Mouse (Mus musculus): ENCODE measurements around the gene Mypop. TPM values are rescaled to one million over a fixed set of nuclear protein-coding genes. Genes with fewer than 3 reads are reported as not detected.

The Mypop gene
- polyA plus RNA-seq, 1 experiment from 2014 or later: 3.3 TPM

DNA sequence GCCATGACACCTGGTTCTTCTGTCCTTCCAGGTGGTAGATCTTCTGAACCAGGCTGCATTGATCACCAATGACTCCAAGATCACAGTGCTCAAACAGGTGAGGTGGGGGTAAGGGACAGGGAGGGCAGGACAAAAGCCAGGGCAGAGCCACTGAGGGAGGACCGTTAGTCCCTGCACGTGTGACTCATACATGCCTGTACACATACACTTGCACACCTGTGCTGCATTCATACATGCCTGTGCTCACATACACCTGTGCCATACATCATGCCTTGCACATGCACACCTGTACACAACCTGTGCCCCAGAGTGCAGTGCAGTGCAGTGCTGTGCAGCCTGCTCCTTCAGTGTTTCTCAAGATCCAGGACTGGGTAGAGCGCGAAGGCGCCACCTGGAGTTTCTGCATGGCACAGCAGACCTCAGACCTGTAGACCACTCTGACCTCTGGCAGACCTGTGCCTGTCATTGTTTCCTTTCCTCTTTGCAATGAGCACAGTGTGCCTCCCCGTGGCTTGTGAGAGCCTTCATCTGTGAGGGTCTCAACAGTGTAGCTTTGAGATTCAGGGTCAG, 38.1 kb downstream of the Mypop start:
- Histone ChIP-seq H3K4me3 (0 out of 2 replicates have a peak overlapping the region, but pooled peaks have one; percentile 2), H3K36me3 (peaks cover 55% of the 10 kb centered on the region), H3K27ac (no peak overlapping the region), H3K27me3 (ENCODE audit: insufficient read depth, poor library complexity, severe bottlenecking) (no peaks in the 10 kb centered on the region), H3K4me1 (peaks cover 16% of the 10 kb centered on the region), H3K9me3 (no peaks in the 10 kb centered on the region)
- WGBS: 62% methylated on average over 6 of the region's 6 CpGs
- DNase-seq (ENCODE audit: low spot score): no peak

DNA sequence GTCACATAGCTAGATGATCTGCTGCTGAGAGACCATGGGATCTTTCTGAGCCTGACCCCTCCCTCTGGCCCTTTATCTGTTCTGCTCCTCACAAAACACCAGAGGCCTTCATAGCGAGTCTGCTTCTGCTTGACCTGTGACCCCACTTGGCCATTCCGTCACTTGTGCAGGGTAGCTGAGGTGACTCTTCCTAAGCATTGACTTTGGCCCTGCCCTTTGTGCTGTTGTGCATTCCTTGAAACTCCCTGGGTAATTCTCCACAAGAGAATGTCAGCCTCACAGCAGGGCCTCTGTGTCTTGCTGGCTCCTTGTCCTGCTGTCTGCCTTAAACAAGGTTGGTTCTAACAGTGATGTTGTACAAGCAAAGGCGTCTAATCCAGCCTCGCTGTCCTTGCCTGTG, 40.6 kb downstream of the Mypop start:
- Histone ChIP-seq H3K9me3 (no peaks in the 10 kb centered on the region), H3K27me3 (ENCODE audit: insufficient read depth, poor library complexity, severe bottlenecking) (no peaks in the 10 kb centered on the region), H3K4me3 (no peak overlapping the region), H3K27ac (no peak overlapping the region), H3K4me1 (no peaks in the 10 kb centered on the region), H3K36me3 (peaks cover 80% of the 10 kb centered on the region)
- WGBS: 56% methylated on average over 4 of the region's 4 CpGs
- DNase-seq (ENCODE audit: low spot score): no peak

DNA sequence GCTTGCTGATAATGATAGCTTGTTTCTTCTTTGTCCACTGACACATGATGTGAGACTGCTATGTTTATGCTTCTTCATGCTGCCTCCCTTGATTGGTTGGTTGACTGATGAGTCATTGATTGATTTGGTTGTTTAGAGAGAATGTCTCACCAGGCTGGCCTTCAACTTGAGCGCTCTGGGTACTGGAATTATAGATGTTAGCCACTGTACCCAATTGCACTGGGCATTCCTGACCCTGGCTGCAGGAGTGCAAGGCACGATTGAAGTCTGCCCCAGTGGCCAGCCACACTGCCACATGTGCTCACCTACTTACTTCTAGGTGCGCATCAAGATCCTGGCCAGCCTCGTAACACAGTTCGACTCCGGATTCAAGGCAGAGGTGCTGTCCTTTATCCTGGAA, 53.6 kb downstream of the Mypop start:
- Histone ChIP-seq H3K27ac (no peak overlapping the region), H3K4me1 (no peaks in the 10 kb centered on the region), H3K36me3 (peaks cover 99% of the 10 kb centered on the region), H3K27me3 (ENCODE audit: insufficient read depth, poor library complexity, severe bottlenecking) (no peaks in the 10 kb centered on the region), H3K9me3 (no peaks in the 10 kb centered on the region), H3K4me3 (no peak overlapping the region)
- no peak for DNase-seq (ENCODE audit: low spot score)
- 93% methylated on average over 6 of the region's 6 CpGs for WGBS

GRCm38 (mm10) chr7:19046286-19047069, 55.4 kb downstream of the Mypop start:
- Histone ChIP-seq H3K4me3 (no peak overlapping the region), H3K27ac (no peak overlapping the region), H3K4me1 (no peaks in the 10 kb centered on the region), H3K9me3 (no peaks in the 10 kb centered on the region), H3K36me3 (peaks cover 99% of the 10 kb centered on the region), H3K27me3 (ENCODE audit: insufficient read depth, poor library complexity, severe bottlenecking) (no peaks in the 10 kb centered on the region)
- no peak for DNase-seq (ENCODE audit: low spot score)
- WGBS: 91% methylated on average over 11 of the region's 11 CpGs

DNA sequence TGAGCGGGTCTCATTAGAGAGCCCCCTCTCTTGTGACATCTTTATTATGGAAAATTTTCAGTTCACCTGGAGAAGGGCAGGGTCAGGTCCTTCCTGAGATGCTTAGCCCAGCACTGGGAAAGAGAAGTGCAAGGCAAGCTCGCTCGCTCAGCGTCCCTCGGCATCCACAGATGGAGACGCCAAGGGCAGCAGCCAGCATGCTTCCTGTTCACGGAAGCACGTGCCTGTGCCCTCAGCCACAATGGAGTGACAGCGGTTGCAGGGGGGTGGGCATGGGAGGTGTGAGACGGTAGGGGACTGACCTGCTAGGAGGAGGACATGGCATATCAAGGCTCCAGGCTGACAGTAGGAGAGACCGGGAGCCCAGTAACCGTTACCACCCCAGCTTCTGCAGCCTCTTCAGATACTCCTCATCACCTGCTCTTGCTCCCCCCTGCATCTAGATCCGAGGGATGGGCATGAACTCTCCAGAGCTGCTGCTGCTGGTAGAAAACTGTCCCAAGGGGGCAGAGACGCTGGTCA, 57.0 kb downstream of the Mypop start:
- 87% methylated on average over 14 of the region's 14 CpGs for WGBS

DNA sequence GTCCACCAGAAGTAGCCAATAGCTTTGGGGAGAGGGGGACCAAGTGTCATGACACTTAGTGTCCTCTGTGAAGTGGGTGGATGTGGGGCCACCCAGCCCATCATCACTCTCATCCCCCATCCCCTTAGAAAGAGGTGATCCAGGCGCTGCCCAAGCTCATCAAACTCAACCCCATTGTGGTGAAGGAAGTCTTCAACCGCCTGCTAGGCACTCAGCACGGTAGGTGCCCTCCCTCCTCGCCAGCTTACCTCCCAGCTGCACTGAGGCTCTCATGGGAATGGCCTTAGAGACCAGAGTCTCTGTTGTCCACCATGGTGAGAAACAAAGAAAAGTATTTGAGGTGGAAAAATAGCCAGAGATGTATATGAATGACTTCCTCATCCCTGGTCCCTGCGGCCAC, 58.2 kb downstream of the Mypop start:
- Histone ChIP-seq H3K4me3 (no peak overlapping the region), H3K27me3 (ENCODE audit: insufficient read depth, poor library complexity, severe bottlenecking) (no peaks in the 10 kb centered on the region), H3K36me3 (peaks cover 95% of the 10 kb centered on the region), H3K27ac (no peak overlapping the region), H3K4me1 (peaks cover 6% of the 10 kb centered on the region), H3K9me3 (no peaks in the 10 kb centered on the region)
- WGBS: 90% methylated on average over 5 of the region's 5 CpGs
- DNase-seq (ENCODE audit: low spot score): no peak

More for the DNA sequence above, 57.0 kb downstream of the Mypop start:
- DNase-seq (ENCODE audit: low spot score): no peak
- Histone ChIP-seq H3K4me1 (no peaks in the 10 kb centered on the region), H3K27me3 (ENCODE audit: insufficient read depth, poor library complexity, severe bottlenecking) (no peaks in the 10 kb centered on the region), H3K9me3 (no peaks in the 10 kb centered on the region), H3K4me3 (no peak overlapping the region), H3K36me3 (peaks cover 97% of the 10 kb centered on the region), H3K27ac (no peak overlapping the region)

- WGBS: 88% methylated on average over 8 of the region's 8 CpGs
- no peak overlapping the region for H3K27ac ChIP-seq
- H3K9me3 ChIP-seq: no peaks in the 10 kb centered on the region
- peaks cover 12% of the 10 kb centered on the region for H3K4me1 ChIP-seq
- no peak for DNase-seq (ENCODE audit: low spot score)
- H3K36me3 ChIP-seq: peaks cover 86% of the 10 kb centered on the region
- H3K4me3 ChIP-seq: no peak overlapping the region
- H3K27me3 ChIP-seq (ENCODE audit: insufficient read depth, poor library complexity, severe bottlenecking): no peaks in the 10 kb centered on the region
Observed at GRCm38 (mm10) chr7:19050172-19050571, 59.1 kb downstream of the Mypop start.

- Histone ChIP-seq H3K4me3 (no peak overlapping the region), H3K27ac (0 out of 2 replicates have a peak overlapping the region, but pooled peaks have one; percentile 7), H3K9me3 (no peaks in the 10 kb centered on the region), H3K4me1 (peaks cover 12% of the 10 kb centered on the region), H3K36me3 (peaks cover 76% of the 10 kb centered on the region), H3K27me3 (ENCODE audit: insufficient read depth, poor library complexity, severe bottlenecking) (no peaks in the 10 kb centered on the region)
- WGBS: 62% methylated on average over 4 of the region's 4 CpGs
- no peak for DNase-seq (ENCODE audit: low spot score)
Observed at GRCm38 (mm10) chr7:19051161-19051560, 60.1 kb downstream of the Mypop start.

Other genes with a start within 250 kb of the Mypop start
- not detected in 2 replicates for gene Psg19, start 192.7 kb upstream of the Mypop start, polyA plus RNA-seq (2016; fragmentation: Nextera tagmentation; extraction: Ambion mirVana)
- gene Psg17, start 169.6 kb upstream of the Mypop start, polyA plus RNA-seq (2016; fragmentation: Nextera tagmentation; extraction: Ambion mirVana): not detected in 2 replicates
- 0.04 and 0.21 TPM in 2 replicates for gene Mill2, start 151.3 kb upstream of the Mypop start, polyA plus RNA-seq (2016; fragmentation: Nextera tagmentation; extraction: Ambion mirVana)
- gene Pglyrp1, start 119.9 kb upstream of the Mypop start, polyA plus RNA-seq (2016; fragmentation: Nextera tagmentation; extraction: Ambion mirVana): 0.26 and 0.43 TPM in 2 replicates
- gene Ccdc61, start 80.8 kb upstream of the Mypop start, polyA plus RNA-seq (2016; fragmentation: Nextera tagmentation; extraction: Ambion mirVana): 26.9 and 29.4 TPM in 2 replicates
- gene Nova2, start 65.4 kb upstream of the Mypop start, polyA plus RNA-seq (2016; fragmentation: Nextera tagmentation; extraction: Ambion mirVana): 0.53 and 0.57 TPM in 2 replicates
- not detected in 2 replicates for gene Nanos2, start 3.8 kb upstream of the Mypop start, polyA plus RNA-seq (2016; fragmentation: Nextera tagmentation; extraction: Ambion mirVana)
- 14.9 and 27.0 TPM in 2 replicates for gene Irf2bp1, start 12.8 kb downstream of the Mypop start, polyA plus RNA-seq (2016; fragmentation: Nextera tagmentation; extraction: Ambion mirVana)
- 0.36 and 8.6 TPM in 2 replicates for gene Foxa3, start 32.3 kb downstream of the Mypop start, polyA plus RNA-seq (2016; fragmentation: Nextera tagmentation; extraction: Ambion mirVana)
- 34.0 and 44.5 TPM in 2 replicates for gene Sympk, start 33.1 kb downstream of the Mypop start, polyA plus RNA-seq (2016; fragmentation: Nextera tagmentation; extraction: Ambion mirVana)
- not detected in 2 replicates for gene Rsph6a, start 63.4 kb downstream of the Mypop start, polyA plus RNA-seq (2016; fragmentation: Nextera tagmentation; extraction: Ambion mirVana)
- 14.8 and 18.0 TPM in 2 replicates for gene Dmwd, start 85.0 kb downstream of the Mypop start, polyA plus RNA-seq (2016; fragmentation: Nextera tagmentation; extraction: Ambion mirVana)
- 16.9 and 17.7 TPM in 2 replicates for gene Dmpk, start 92.6 kb downstream of the Mypop start, polyA plus RNA-seq (2016; fragmentation: Nextera tagmentation; extraction: Ambion mirVana)
- 5.7 and 6.1 TPM in 2 replicates for gene Six5, start 103.3 kb downstream of the Mypop start, polyA plus RNA-seq (2016; fragmentation: Nextera tagmentation; extraction: Ambion mirVana)
- gene Gm4969, start 127.1 kb downstream of the Mypop start, polyA plus RNA-seq (2016; fragmentation: Nextera tagmentation; extraction: Ambion mirVana): 1.7 and 2.1 TPM in 2 replicates
- 12.2 and 13.1 TPM in 2 replicates for gene Fbxo46, start 128.6 kb downstream of the Mypop start, polyA plus RNA-seq (2016; fragmentation: Nextera tagmentation; extraction: Ambion mirVana)
- gene Qpctl, start 158.0 kb downstream of the Mypop start, polyA plus RNA-seq (2016; fragmentation: Nextera tagmentation; extraction: Ambion mirVana): 10.8 and 12.1 TPM in 2 replicates
- gene Snrpd2, start 158.5 kb downstream of the Mypop start, polyA plus RNA-seq (2016; fragmentation: Nextera tagmentation; extraction: Ambion mirVana): 132 and 142 TPM in 2 replicates
- 9.7 and 12.8 TPM in 2 replicates for gene Gipr, start 174.9 kb downstream of the Mypop start, polyA plus RNA-seq (2016; fragmentation: Nextera tagmentation; extraction: Ambion mirVana)
- gene Eml2, start 185.2 kb downstream of the Mypop start, polyA plus RNA-seq (2016; fragmentation: Nextera tagmentation; extraction: Ambion mirVana): 12.2 and 14.2 TPM in 2 replicates
- 1.0 and 1.8 TPM in 2 replicates for gene Gpr4, start 221.3 kb downstream of the Mypop start, polyA plus RNA-seq (2016; fragmentation: Nextera tagmentation; extraction: Ambion mirVana)
- 46.8 and 47.9 TPM in 2 replicates for gene Opa3, start 237.1 kb downstream of the Mypop start, polyA plus RNA-seq (2016; fragmentation: Nextera tagmentation; extraction: Ambion mirVana)

Measured in heart, embryonic 10.5 days (tissue).